Mouse (Mus musculus) E14TG2a.4 (cell line): Measurements from ENCODE around the gene 2200002D01Rik.

Experiments used
- CTCF ChIP-seq: conservative IDR thresholded peaks from 2 replicates; pipeline ENCODE4 v1.5.1; 2014; ENCODE audit warnings: low read length
- NANOG ChIP-seq: IDR thresholded peaks from 2 replicates; pipeline ENCODE4 v1.6.1; 2014; ENCODE audit warnings: borderline replicate concordance, low read length, mixed read lengths
- POU5F1 ChIP-seq: IDR thresholded peaks from 2 replicates; pipeline ENCODE4 v1.6.1; 2014; ENCODE audit warnings: low read length, borderline replicate concordance

GRCm38 (mm10) chr7:29231517-29231916, 16.7 kb downstream of the 2200002D01Rik start:
- no peak for TF ChIP-seq CTCF
- TF ChIP-seq NANOG: no peak
- TF ChIP-seq POU5F1: no peak
